Mouse (Mus musculus): ENCODE data around the gene Ppp1r14c. TPM values are rescaled to one million over a fixed set of nuclear protein-coding genes. Genes with fewer than 3 reads are reported as not detected.
"Not testable (repeated sequence)": the region's sequence is repeated elsewhere in the genome, so short reads cannot be mapped to it uniquely, and the experiment has no call there.

Ppp1r14c gene
- polyA plus RNA-seq, 1 experiment: 25.5 TPM

DNA sequence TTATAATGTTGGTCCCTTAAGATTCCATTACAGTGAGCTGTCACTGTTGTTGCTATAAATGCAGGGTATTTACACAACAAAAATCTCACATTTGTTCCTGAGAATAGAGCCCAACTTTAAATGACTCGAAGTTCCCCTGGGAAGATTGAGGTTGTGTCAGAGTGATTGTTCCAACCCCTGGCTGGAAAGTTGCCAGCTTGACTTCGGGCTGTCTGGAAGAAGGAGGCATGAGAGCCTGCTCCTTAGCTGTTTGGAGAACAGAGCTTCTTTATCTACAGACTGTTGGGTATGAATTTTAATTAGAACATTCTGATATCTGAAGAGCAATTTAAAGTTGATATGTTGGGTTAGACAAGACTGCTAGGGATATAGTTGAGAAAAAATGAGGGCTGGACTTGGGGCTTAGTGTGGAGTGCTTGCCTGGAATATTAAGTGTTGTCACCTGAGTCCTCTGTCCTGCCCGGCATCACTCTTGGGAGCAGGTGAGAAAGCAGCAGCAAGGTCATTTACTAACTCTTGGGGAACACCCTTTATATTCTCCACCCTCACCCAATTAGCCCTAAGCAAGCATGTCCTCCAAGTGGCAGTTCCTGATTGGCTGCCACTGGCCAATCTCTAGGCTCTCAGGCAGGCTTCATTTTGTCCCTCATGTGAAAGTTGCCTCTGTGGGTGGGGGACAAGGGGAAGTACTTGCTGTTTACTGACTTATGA is 62.0 kb downstream of the Ppp1r14c start:
- TF ChIP-seq CTCF (IDR thresholded peaks at IDR 0.05; ENCODE audit: borderline replicate concordance, extremely low read depth, insufficient read depth, insufficient read length) (no peak), POLR2A (IDR thresholded peaks at IDR 0.05; ENCODE audit: borderline replicate concordance, extremely low read depth, insufficient read depth, insufficient read length, poor library complexity, severe bottlenecking) (no peak)
- DNase-seq (ENCODE audit: low read depth): peak; percentile 67

GRCm38 (mm10) chr10:3434848-3435474 is 69.1 kb downstream of the Ppp1r14c start:
- TF ChIP-seq CTCF (IDR thresholded peaks at IDR 0.05; ENCODE audit: borderline replicate concordance, extremely low read depth, insufficient read depth, insufficient read length) (no peak), POLR2A (IDR thresholded peaks at IDR 0.05; ENCODE audit: borderline replicate concordance, extremely low read depth, insufficient read depth, insufficient read length, poor library complexity, severe bottlenecking) (no peak)

DNA sequence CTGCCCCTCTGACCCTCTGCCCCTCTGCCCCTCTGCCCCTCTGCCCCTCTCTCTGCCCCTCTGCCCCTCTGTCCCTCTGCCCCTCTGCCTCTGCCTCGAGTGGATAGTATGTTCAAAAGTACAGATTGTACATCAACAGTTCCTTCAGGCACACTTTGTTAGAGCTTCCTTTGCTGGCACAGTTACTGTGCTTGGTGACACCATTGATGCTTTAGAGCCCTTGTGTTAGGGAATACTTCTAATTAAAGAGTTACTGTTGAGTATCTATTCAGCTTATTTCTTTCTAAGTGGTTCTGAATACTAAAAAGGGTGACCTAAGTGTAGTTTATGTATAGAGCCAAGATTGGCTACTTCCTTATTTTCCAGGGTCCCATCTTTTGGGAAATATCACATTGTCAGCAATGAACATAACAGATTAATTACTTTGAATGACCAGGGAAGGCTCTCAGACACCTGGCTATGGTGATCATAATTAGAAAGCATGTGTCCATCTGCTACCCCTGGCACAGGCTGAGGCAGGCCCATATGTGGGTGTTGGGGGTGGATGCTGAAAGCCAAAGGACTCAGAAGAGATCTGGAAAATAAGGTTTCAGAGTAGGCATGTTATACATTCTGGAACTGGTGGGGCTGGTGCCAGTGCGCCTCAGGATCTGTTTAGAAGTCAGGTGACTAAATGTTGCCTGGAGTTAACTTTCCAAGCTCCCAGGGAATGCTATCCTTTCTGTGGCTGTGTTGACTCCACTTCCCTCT is 75.0 kb downstream of the Ppp1r14c start:
- peak; percentile 58 for DNase-seq (ENCODE audit: low read depth)
- TF ChIP-seq CTCF (IDR thresholded peaks at IDR 0.05; ENCODE audit: borderline replicate concordance, extremely low read depth, insufficient read depth, insufficient read length) (no peak), POLR2A (IDR thresholded peaks at IDR 0.05; ENCODE audit: borderline replicate concordance, extremely low read depth, insufficient read depth, insufficient read length, poor library complexity, severe bottlenecking) (no peak)

More at GRCm38 (mm10) chr10:3434848-3435474, 69.1 kb downstream of the Ppp1r14c start:
- no peak for DNase-seq (ENCODE audit: low read depth)

DNA sequence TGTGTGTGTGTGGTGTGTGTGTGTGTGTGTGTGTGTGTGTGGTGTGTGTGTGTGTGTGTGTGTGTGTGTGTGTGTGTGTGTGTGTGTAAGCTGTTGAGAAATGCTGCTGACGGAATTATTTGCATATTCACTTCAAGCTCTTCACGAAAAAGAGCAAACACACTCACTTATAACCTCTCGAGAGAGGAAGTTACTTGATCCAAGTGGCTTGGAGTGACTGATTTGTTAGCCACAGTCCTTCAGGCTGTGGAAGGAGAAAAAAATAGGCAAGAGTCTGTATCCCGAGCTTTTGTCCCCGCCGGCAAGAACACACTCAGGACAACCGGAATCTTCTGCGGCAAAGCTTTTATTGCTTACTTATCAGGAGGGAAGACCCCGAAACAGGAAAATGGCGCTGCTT is 80.9 kb downstream of the Ppp1r14c start:
- not testable (repeated sequence) for DNase-seq (ENCODE audit: low read depth)

GRCm38 (mm10) chr10:3448699-3449098 is 82.8 kb downstream of the Ppp1r14c start:
- no peak for DNase-seq (ENCODE audit: low read depth)
- no peak for TF ChIP-seq CTCF (IDR thresholded peaks at IDR 0.05; ENCODE audit: borderline replicate concordance, extremely low read depth, insufficient read depth, insufficient read length)
- no peak for TF ChIP-seq POLR2A (IDR thresholded peaks at IDR 0.05; ENCODE audit: borderline replicate concordance, extremely low read depth, insufficient read depth, insufficient read length, poor library complexity, severe bottlenecking)

- TF ChIP-seq POLR2A (IDR thresholded peaks at IDR 0.05; ENCODE audit: borderline replicate concordance, extremely low read depth, insufficient read depth, insufficient read length, poor library complexity, severe bottlenecking) (no peak), CTCF (IDR thresholded peaks at IDR 0.05; ENCODE audit: borderline replicate concordance, extremely low read depth, insufficient read depth, insufficient read length) (no peak)
- DNase-seq (ENCODE audit: low read depth): peak; percentile 42
Observed at GRCm38 (mm10) chr10:3451930-3452329, 86.1 kb downstream of the Ppp1r14c start.

DNA sequence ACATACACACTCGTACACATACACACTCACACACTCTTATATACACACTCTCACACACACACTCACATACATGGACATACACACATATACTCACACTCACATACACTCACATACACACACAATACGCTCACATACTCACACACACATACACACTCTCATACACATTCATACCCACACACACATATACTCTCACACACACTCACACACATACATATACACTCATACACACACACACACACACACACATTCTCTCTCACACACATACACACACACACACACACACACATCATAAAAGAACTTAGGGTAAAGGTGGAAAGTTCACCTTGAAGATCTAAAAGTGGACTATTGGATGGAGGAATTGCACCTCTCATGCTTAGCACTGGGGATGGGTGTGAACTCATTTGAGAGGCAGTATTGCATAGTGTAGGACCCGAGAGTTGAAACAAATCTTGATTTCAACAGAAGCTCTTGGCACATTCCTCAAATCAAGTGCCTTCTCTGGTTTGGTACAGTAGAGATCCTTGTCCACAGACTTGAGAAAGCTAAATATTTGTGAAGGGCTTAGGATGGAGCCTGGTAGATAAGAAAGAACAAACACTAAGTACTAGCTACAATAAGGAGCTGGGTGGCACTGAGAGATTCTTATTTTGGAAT is 87.1 kb downstream of the Ppp1r14c start:
- TF ChIP-seq POLR2A (IDR thresholded peaks at IDR 0.05; ENCODE audit: borderline replicate concordance, extremely low read depth, insufficient read depth, insufficient read length, poor library complexity, severe bottlenecking) (no peak), CTCF (IDR thresholded peaks at IDR 0.05; ENCODE audit: borderline replicate concordance, extremely low read depth, insufficient read depth, insufficient read length) (no peak)
- no peak for DNase-seq (ENCODE audit: low read depth)

DNA sequence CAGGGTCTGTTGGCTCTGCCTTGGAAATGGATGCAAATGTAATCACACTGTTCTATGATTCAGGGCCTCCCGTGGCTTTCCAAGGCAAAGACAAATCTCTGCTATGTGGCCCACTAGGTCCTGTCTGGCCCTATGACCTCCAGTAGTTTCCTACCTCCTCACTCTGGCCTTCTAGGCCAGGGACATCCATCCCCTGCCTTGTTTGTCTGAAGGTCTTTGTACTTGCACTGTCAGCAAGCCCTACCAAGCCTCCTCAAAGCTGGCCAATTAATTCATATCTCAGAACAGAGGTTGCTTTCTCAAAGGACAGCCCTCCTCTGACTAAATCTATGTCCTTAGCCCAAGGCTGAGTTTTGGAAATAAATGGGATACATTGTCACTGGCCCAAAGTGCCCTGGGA is 92.8 kb downstream of the Ppp1r14c start:
- TF ChIP-seq CTCF (IDR thresholded peaks at IDR 0.05; ENCODE audit: borderline replicate concordance, extremely low read depth, insufficient read depth, insufficient read length): no peak
- no peak for TF ChIP-seq POLR2A (IDR thresholded peaks at IDR 0.05; ENCODE audit: borderline replicate concordance, extremely low read depth, insufficient read depth, insufficient read length, poor library complexity, severe bottlenecking)
- DNase-seq (ENCODE audit: low read depth): no peak

- TF ChIP-seq POLR2A (IDR thresholded peaks at IDR 0.05; ENCODE audit: borderline replicate concordance, extremely low read depth, insufficient read depth, insufficient read length, poor library complexity, severe bottlenecking) (no peak), CTCF (IDR thresholded peaks at IDR 0.05; ENCODE audit: borderline replicate concordance, extremely low read depth, insufficient read depth, insufficient read length) (no peak)
- no peak for DNase-seq (ENCODE audit: low read depth)
Observed at GRCm38 (mm10) chr10:3460841-3461240, 95.0 kb downstream of the Ppp1r14c start.

GRCm38 (mm10) chr10:3466135-3466626 is 100.3 kb downstream of the Ppp1r14c start:
- TF ChIP-seq CTCF (IDR thresholded peaks at IDR 0.05; ENCODE audit: borderline replicate concordance, extremely low read depth, insufficient read depth, insufficient read length) (no peak), POLR2A (IDR thresholded peaks at IDR 0.05; ENCODE audit: borderline replicate concordance, extremely low read depth, insufficient read depth, insufficient read length, poor library complexity, severe bottlenecking) (no peak)
- no peak for DNase-seq (ENCODE audit: low read depth)

GRCm38 (mm10) chr10:3468590-3468989 is 102.7 kb downstream of the Ppp1r14c start:
- no peak for DNase-seq (ENCODE audit: low read depth)
- TF ChIP-seq CTCF (IDR thresholded peaks at IDR 0.05; ENCODE audit: borderline replicate concordance, extremely low read depth, insufficient read depth, insufficient read length) (no peak), POLR2A (IDR thresholded peaks at IDR 0.05; ENCODE audit: borderline replicate concordance, extremely low read depth, insufficient read depth, insufficient read length, poor library complexity, severe bottlenecking) (no peak)
